Mouse (Mus musculus): ENCODE measurements around the gene Frmpd4. TPM values are rescaled to one million over a fixed set of nuclear protein-coding genes. Genes with fewer than 3 reads are reported as not detected.

Gene Frmpd4
- polyA plus RNA-seq, 1 experiment from 2014 or later: 0.67 TPM

DNA sequence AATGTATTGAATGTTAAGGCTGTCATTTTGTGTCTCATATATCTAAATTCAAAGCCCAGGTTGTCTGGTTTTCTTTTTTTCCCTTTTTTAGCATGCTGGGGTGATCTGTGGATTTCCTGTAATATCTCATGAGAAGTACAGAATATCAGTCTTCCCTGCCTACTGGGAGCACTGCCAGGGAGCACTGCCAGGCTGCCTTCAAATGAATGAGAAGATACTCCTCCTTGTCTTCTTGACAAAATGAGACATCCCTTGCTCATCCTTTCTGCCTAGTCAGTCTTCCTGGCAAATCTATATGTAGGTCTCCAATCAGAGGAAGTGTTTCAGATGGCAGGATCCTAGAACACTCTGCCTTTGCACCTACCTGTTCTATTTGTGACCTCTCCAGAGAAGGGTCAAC lies 535.4 kb downstream of the Frmpd4 start:
- no peak overlapping the region for H3K9ac ChIP-seq (ENCODE audit: low read length)
- H3K9me3 ChIP-seq (replicated peaks; ENCODE audit: control insufficient read depth, low read length): no peaks in the 10 kb centered on the region
- H3K27ac ChIP-seq (ENCODE audit: low read depth, low read length): no peak overlapping the region
- H3K4me2 ChIP-seq (ENCODE audit: low read length): no peak overlapping the region
- no peak overlapping the region for H3K4me3 ChIP-seq (ENCODE audit: low read depth, low read length)
- H3K36me3 ChIP-seq (ENCODE audit: control insufficient read depth, insufficient read depth, low read length): no peaks in the 10 kb centered on the region
- H3K4me1 ChIP-seq (ENCODE audit: control insufficient read depth, insufficient read depth, low read length): no peaks in the 10 kb centered on the region
- DNase-seq (ENCODE audit: low spot score) (no peak), ATAC-seq (no peak)
- H3K27me3 ChIP-seq (replicated peaks; ENCODE audit: control insufficient read depth, insufficient read depth, low read length): no peaks in the 10 kb centered on the region

- Histone ChIP-seq H3K27me3 (replicated peaks; ENCODE audit: control insufficient read depth, insufficient read depth, low read length) (no peaks in the 10 kb centered on the region), H3K9me3 (replicated peaks; ENCODE audit: control insufficient read depth, low read length) (no peaks in the 10 kb centered on the region), H3K4me3 (ENCODE audit: low read depth, low read length) (no peak overlapping the region), H3K4me2 (ENCODE audit: low read length) (no peak overlapping the region), H3K4me1 (ENCODE audit: control insufficient read depth, insufficient read depth, low read length) (no peaks in the 10 kb centered on the region), H3K9ac (ENCODE audit: low read length) (no peak overlapping the region), H3K27ac (ENCODE audit: low read depth, low read length) (no peak overlapping the region), H3K36me3 (ENCODE audit: control insufficient read depth, insufficient read depth, low read length) (no peaks in the 10 kb centered on the region)
- 73% methylated on average over 4 of the region's 4 CpGs for WGBS
- DNase-seq (ENCODE audit: low spot score): no peak
- ATAC-seq: no peak
These were observed 556.4 kb downstream of the Frmpd4 start for GRCm38 (mm10) chrX:168020574-168021145.

- H3K36me3 ChIP-seq (ENCODE audit: control insufficient read depth, insufficient read depth, low read length): no peaks in the 10 kb centered on the region
- no peak overlapping the region for H3K4me3 ChIP-seq (ENCODE audit: low read depth, low read length)
- WGBS: 58% methylated on average over 3 of the region's 3 CpGs
- no peaks in the 10 kb centered on the region for H3K9me3 ChIP-seq (replicated peaks; ENCODE audit: control insufficient read depth, low read length)
- no peak overlapping the region for H3K27ac ChIP-seq (ENCODE audit: low read depth, low read length)
- no peaks in the 10 kb centered on the region for H3K27me3 ChIP-seq (replicated peaks; ENCODE audit: control insufficient read depth, insufficient read depth, low read length)
- H3K4me2 ChIP-seq (ENCODE audit: low read length): no peak overlapping the region
- no peak overlapping the region for H3K9ac ChIP-seq (ENCODE audit: low read length)
- peak; percentile 1 for DNase-seq (ENCODE audit: low spot score)
- H3K4me1 ChIP-seq (ENCODE audit: control insufficient read depth, insufficient read depth, low read length): no peaks in the 10 kb centered on the region
- ATAC-seq: no peak
These were observed 559.2 kb downstream of the Frmpd4 start for GRCm38 (mm10) chrX:168017792-168018191.

- Histone ChIP-seq H3K9me3 (replicated peaks; ENCODE audit: control insufficient read depth, low read length) (no peaks in the 10 kb centered on the region), H3K4me2 (ENCODE audit: low read length) (no peak overlapping the region), H3K4me3 (ENCODE audit: low read depth, low read length) (no peak overlapping the region), H3K36me3 (ENCODE audit: control insufficient read depth, insufficient read depth, low read length) (no peaks in the 10 kb centered on the region), H3K27ac (ENCODE audit: low read depth, low read length) (no peak overlapping the region), H3K9ac (ENCODE audit: low read length) (no peak overlapping the region), H3K4me1 (ENCODE audit: control insufficient read depth, insufficient read depth, low read length) (no peaks in the 10 kb centered on the region), H3K27me3 (replicated peaks; ENCODE audit: control insufficient read depth, insufficient read depth, low read length) (no peaks in the 10 kb centered on the region)
- no peak for ATAC-seq
- DNase-seq (ENCODE audit: low spot score): no peak
These were observed 592.2 kb downstream of the Frmpd4 start for GRCm38 (mm10) chrX:167984835-167985234.

GRCm38 (mm10) chrX:167951207-167951606 lies 625.8 kb downstream of the Frmpd4 start:
- ATAC-seq (no peak), DNase-seq (ENCODE audit: low spot score) (no peak)
- H3K4me2 ChIP-seq (ENCODE audit: low read length): no peak overlapping the region
- no peaks in the 10 kb centered on the region for H3K9me3 ChIP-seq (replicated peaks; ENCODE audit: control insufficient read depth, low read length)
- no peaks in the 10 kb centered on the region for H3K27me3 ChIP-seq (replicated peaks; ENCODE audit: control insufficient read depth, insufficient read depth, low read length)
- H3K27ac ChIP-seq (ENCODE audit: low read depth, low read length): no peak overlapping the region
- no peak overlapping the region for H3K4me3 ChIP-seq (ENCODE audit: low read depth, low read length)
- no peaks in the 10 kb centered on the region for H3K4me1 ChIP-seq (ENCODE audit: control insufficient read depth, insufficient read depth, low read length)
- WGBS: 86% methylated on average over 2 of the region's 2 CpGs
- no peaks in the 10 kb centered on the region for H3K36me3 ChIP-seq (ENCODE audit: control insufficient read depth, insufficient read depth, low read length)
- no peak overlapping the region for H3K9ac ChIP-seq (ENCODE audit: low read length)

DNA sequence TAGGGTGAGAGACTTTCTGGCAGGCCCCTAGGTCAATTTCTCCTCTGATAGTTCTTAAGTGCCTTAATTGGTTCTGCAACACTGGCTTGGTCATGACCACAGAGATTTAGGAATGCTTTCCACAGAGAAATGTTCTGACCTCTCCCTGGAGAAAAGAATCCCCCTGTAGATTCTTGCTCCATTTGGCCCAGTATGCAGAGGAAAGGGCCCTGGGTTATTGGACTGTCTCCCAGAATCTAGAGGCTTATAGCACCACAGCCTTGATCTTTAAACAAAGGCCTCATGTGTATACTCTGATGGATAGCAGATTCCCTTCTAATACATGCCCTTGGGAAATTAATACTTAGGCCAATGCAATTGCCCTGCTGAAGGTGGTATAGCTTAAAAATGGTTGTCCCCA lies 667.5 kb downstream of the Frmpd4 start:
- Histone ChIP-seq H3K9me3 (replicated peaks; ENCODE audit: control insufficient read depth, low read length) (no peaks in the 10 kb centered on the region), H3K36me3 (ENCODE audit: control insufficient read depth, insufficient read depth, low read length) (no peaks in the 10 kb centered on the region), H3K4me3 (ENCODE audit: low read depth, low read length) (no peak overlapping the region), H3K4me1 (ENCODE audit: control insufficient read depth, insufficient read depth, low read length) (no peaks in the 10 kb centered on the region), H3K9ac (ENCODE audit: low read length) (no peak overlapping the region), H3K4me2 (ENCODE audit: low read length) (no peak overlapping the region), H3K27me3 (replicated peaks; ENCODE audit: control insufficient read depth, insufficient read depth, low read length) (no peaks in the 10 kb centered on the region), H3K27ac (ENCODE audit: low read depth, low read length) (no peak overlapping the region)
- ATAC-seq: no peak
- no peak for DNase-seq (ENCODE audit: low spot score)

DNA sequence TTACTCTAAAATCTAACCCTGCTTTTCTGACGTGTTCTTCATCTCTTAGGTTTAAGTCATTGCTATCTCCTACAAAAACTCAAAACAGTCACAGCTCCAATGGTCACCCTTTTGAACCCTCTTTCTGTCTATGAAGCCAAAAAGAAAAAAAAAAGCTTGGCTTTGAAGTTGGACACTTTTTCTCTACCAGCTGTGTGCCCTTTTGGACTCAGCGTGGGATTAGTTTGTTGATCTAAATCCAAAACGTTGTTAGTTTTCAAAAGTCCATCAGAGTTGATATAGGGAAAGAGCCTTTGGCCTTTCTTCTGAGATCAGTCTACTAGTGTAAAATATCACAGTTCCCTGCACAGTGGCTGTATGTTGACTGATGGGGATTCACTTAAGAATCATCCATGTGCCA lies 676.0 kb downstream of the Frmpd4 start:
- Histone ChIP-seq H3K27ac (ENCODE audit: low read depth, low read length) (no peak overlapping the region), H3K4me3 (ENCODE audit: low read depth, low read length) (no peak overlapping the region), H3K9me3 (replicated peaks; ENCODE audit: control insufficient read depth, low read length) (no peaks in the 10 kb centered on the region), H3K9ac (ENCODE audit: low read length) (no peak overlapping the region), H3K36me3 (ENCODE audit: control insufficient read depth, insufficient read depth, low read length) (no peaks in the 10 kb centered on the region), H3K27me3 (replicated peaks; ENCODE audit: control insufficient read depth, insufficient read depth, low read length) (no peaks in the 10 kb centered on the region), H3K4me1 (ENCODE audit: control insufficient read depth, insufficient read depth, low read length) (no peaks in the 10 kb centered on the region), H3K4me2 (ENCODE audit: low read length) (no peak overlapping the region)
- 77% methylated on average over 3 of the region's 3 CpGs for WGBS
- ATAC-seq: no peak
- DNase-seq (ENCODE audit: low spot score): no peak

DNA sequence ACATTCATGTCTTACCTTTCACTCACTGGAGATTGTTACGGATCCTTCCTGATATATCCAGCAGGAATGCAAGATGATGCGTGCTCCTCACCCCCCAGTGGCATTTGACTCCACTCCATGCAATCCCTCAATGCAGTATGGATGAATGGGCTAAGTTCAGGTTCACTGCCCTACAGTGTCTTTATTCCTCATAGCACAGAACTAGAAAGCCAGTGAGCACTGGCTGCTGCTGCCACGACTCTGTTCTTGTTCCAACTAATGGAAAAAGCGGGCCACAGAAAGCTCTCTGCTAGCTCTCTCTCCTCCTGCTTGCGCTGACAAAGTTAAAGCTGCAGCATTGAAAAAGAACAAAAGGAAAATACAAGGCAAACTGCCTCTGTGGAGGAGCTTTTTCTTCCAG lies 722.2 kb downstream of the Frmpd4 start:
- Histone ChIP-seq H3K27me3 (replicated peaks; ENCODE audit: control insufficient read depth, insufficient read depth, low read length) (no peaks in the 10 kb centered on the region), H3K4me2 (ENCODE audit: low read length) (no peak overlapping the region), H3K4me3 (ENCODE audit: low read depth, low read length) (no peak overlapping the region), H3K36me3 (ENCODE audit: control insufficient read depth, insufficient read depth, low read length) (no peaks in the 10 kb centered on the region), H3K9ac (ENCODE audit: low read length) (no peak overlapping the region), H3K27ac (ENCODE audit: low read depth, low read length) (no peak overlapping the region), H3K4me1 (ENCODE audit: control insufficient read depth, insufficient read depth, low read length) (no peaks in the 10 kb centered on the region), H3K9me3 (replicated peaks; ENCODE audit: control insufficient read depth, low read length) (no peaks in the 10 kb centered on the region)
- DNase-seq (ENCODE audit: low spot score) (peak; percentile 3), ATAC-seq (no peak)
- 68% methylated on average over 5 of the region's 5 CpGs for WGBS

- no peaks in the 10 kb centered on the region for H3K4me1 ChIP-seq (ENCODE audit: control insufficient read depth, insufficient read depth, low read length)
- WGBS: 59% methylated on average over 2 of the region's 2 CpGs
- DNase-seq (ENCODE audit: low spot score): peak; percentile 9
- H3K36me3 ChIP-seq (ENCODE audit: control insufficient read depth, insufficient read depth, low read length): no peaks in the 10 kb centered on the region
- no peak overlapping the region for H3K4me2 ChIP-seq (ENCODE audit: low read length)
- H3K27ac ChIP-seq (ENCODE audit: low read depth, low read length): no peak overlapping the region
- no peak for ATAC-seq
- H3K27me3 ChIP-seq (replicated peaks; ENCODE audit: control insufficient read depth, insufficient read depth, low read length): 0 out of 2 replicates have a peak, but pooled peaks cover 3% of the 10 kb centered on the region
- H3K9me3 ChIP-seq (replicated peaks; ENCODE audit: control insufficient read depth, low read length): no peaks in the 10 kb centered on the region
- no peak overlapping the region for H3K4me3 ChIP-seq (ENCODE audit: low read depth, low read length)
- H3K9ac ChIP-seq (ENCODE audit: low read length): no peak overlapping the region
These were observed 744.5 kb downstream of the Frmpd4 start for GRCm38 (mm10) chrX:167832543-167832942.

Measured in forebrain, embryonic 14.5 days (tissue).